Mouse (Mus musculus): Measurements from ENCODE around the gene Glod4.

The Glod4 gene

GRCm38 (mm10) chr11:76146187-76147010, 97.1 kb downstream of the Glod4 start:
- no peak for DNase-seq (ENCODE audit: low read depth)

GRCm38 (mm10) chr11:76145169-76145568, 98.4 kb downstream of the Glod4 start:
- no peak for DNase-seq (ENCODE audit: low read depth)

- no peak for DNase-seq (ENCODE audit: low read depth)
Observed at GRCm38 (mm10) chr11:76144386-76144785, 99.1 kb downstream of the Glod4 start.

- DNase-seq (ENCODE audit: low read depth), result no peak
Observed at GRCm38 (mm10) chr11:76137996-76138395, 105.5 kb downstream of the Glod4 start.

- DNase-seq (ENCODE audit: low read depth), result no peak
Observed at GRCm38 (mm10) chr11:76135641-76136437, 107.7 kb downstream of the Glod4 start.

- no peak for DNase-seq (ENCODE audit: low read depth)
Observed at GRCm38 (mm10) chr11:76130859-76131258, 112.7 kb downstream of the Glod4 start.

GRCm38 (mm10) chr11:76125386-76125785, 118.1 kb downstream of the Glod4 start:
- no peak for DNase-seq (ENCODE audit: low read depth)

GRCm38 (mm10) chr11:76123517-76123916, 120.0 kb downstream of the Glod4 start:
- DNase-seq (ENCODE audit: low read depth), result no peak

GRCm38 (mm10) chr11:76122571-76122970, 121.0 kb downstream of the Glod4 start:
- no peak for DNase-seq (ENCODE audit: low read depth)

GRCm38 (mm10) chr11:76121086-76121485, 122.4 kb downstream of the Glod4 start:
- no peak for DNase-seq (ENCODE audit: low read depth)

GRCm38 (mm10) chr11:76120407-76120901, 123.1 kb downstream of the Glod4 start:
- no peak for DNase-seq (ENCODE audit: low read depth)

- DNase-seq (ENCODE audit: low read depth), result no peak
Observed at GRCm38 (mm10) chr11:76110416-76110815, 133.1 kb downstream of the Glod4 start.

GRCm38 (mm10) chr11:76106551-76107496, 136.7 kb downstream of the Glod4 start:
- DNase-seq (ENCODE audit: low read depth), result no peak

GRCm38 (mm10) chr11:76101154-76101553, 142.4 kb downstream of the Glod4 start:
- no peak for DNase-seq (ENCODE audit: low read depth)

GRCm38 (mm10) chr11:76099193-76099975, 144.1 kb downstream of the Glod4 start:
- DNase-seq (ENCODE audit: low read depth), result no peak

GRCm38 (mm10) chr11:76093610-76094009, 149.9 kb downstream of the Glod4 start:
- no peak for DNase-seq (ENCODE audit: low read depth)

- no peak for DNase-seq (ENCODE audit: low read depth)
Observed at GRCm38 (mm10) chr11:76089776-76090175, 153.7 kb downstream of the Glod4 start.

- no peak for DNase-seq (ENCODE audit: low read depth)
Observed at GRCm38 (mm10) chr11:76088506-76088905, 155.0 kb downstream of the Glod4 start.

- peak; percentile 36 for DNase-seq (ENCODE audit: low read depth)
Observed at GRCm38 (mm10) chr11:76085898-76086591, 157.5 kb downstream of the Glod4 start.

- DNase-seq (ENCODE audit: low read depth), result no peak
Observed at GRCm38 (mm10) chr11:76084943-76085342, 158.6 kb downstream of the Glod4 start.
